Mouse (Mus musculus): ENCODE measurements at regions not wholly inside any gene's neighbourhood (a gene's known extent, or its start where the extent isn't known, plus 50 kb on each side); places are given as distances from the start of the nearest gene placed in this dataset.

GRCm38 (mm10) chr12:106853711-106854240, 634.7 kb upstream of the 3110018I06Rik start:
- no peak for DNase-seq (ENCODE audit: low spot score in 2 of 2)

GRCm38 (mm10) chr12:106855520-106855919, 632.9 kb upstream of the 3110018I06Rik start:
- DNase-seq (ENCODE audit: low spot score in 2 of 2), result no peak

GRCm38 (mm10) chr12:106861638-106862037, 626.8 kb upstream of the 3110018I06Rik start:
- no peak for DNase-seq (ENCODE audit: low spot score in 2 of 2)

- no peak for DNase-seq (ENCODE audit: low spot score in 2 of 2)
Measured at GRCm38 (mm10) chr12:106864076-106864475, 624.4 kb upstream of the 3110018I06Rik start.

GRCm38 (mm10) chr12:106868036-106868435, 620.4 kb upstream of the 3110018I06Rik start:
- no peak for DNase-seq (ENCODE audit: low spot score in 2 of 2)

DNA sequence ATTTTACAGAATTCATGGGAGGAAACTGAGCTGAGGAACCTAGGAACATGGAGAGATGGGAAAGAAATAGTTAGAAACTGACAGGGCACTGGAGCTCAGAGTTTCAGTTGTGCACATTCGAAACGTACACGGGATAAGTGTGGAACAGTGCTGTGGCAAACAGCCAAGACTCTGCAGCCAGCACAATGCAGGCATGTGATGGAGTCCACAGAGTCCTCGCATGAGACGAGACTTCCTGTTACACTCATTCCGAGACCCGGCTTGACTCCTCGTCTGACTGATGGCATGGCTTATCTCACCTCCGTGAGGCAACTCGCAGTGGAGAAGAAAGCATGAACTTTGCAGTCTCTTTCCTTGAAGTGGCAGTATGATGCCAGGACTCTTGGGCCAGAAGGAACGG, 617.0 kb upstream of the 3110018I06Rik start:
- DNase-seq (ENCODE audit: low spot score in 2 of 2), result no peak

GRCm38 (mm10) chr12:106872966-106873730, 615.3 kb upstream of the 3110018I06Rik start:
- DNase-seq (ENCODE audit: low spot score in 2 of 2), result no peak

DNA sequence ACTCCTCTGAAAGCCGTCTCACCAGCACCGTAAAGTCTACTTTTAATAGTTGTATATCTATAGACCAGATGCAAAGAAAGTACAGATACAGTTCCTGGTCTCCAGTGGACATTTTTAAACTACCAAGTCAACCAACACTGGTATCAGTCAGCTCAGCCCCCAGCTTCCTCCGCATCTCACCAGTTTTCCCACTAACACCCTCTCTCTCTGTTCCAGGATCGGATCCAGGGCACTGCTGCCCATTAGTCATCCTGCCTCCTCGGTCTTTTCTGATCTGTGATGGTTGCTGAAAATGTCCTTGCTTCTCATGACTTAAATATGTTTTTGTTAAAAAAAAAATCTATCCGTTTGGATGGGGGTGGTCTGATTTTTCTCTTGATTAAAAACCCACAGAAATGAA, 598.1 kb upstream of the 3110018I06Rik start:
- DNase-seq (ENCODE audit: low spot score in 2 of 2), result no peak

- no peak for DNase-seq (ENCODE audit: low spot score in 2 of 2)
Measured at GRCm38 (mm10) chr12:106894061-106894460, 594.4 kb upstream of the 3110018I06Rik start.

- no peak for DNase-seq (ENCODE audit: low spot score in 2 of 2)
Measured at GRCm38 (mm10) chr12:106904202-106904601, 584.2 kb upstream of the 3110018I06Rik start.

DNA sequence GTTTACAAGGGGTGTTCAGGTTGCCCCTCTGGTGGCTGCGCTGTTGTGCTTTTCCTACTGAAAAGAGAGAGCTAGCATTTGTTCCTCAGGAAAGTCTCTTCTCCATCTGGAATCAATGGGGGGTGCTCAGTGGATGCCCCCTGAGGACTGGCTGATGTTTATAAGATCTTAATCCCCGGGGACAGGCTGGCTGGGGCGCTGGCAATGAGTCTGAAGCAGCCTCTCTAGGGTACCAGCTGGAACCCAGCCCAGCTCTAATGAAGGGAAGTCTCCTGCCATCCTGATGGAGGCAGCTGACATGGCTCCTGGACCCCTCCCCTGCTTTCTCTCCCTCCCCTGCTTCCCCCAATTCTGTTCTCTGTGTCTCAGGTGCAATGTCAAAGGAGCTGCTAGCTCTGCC, 575.6 kb upstream of the 3110018I06Rik start:
- DNase-seq (ENCODE audit: low spot score in 2 of 2), result no peak

GRCm38 (mm10) chr12:106922571-106922991, 565.9 kb upstream of the 3110018I06Rik start:
- DNase-seq (ENCODE audit: low spot score in 2 of 2), result no peak

- no peak for DNase-seq (ENCODE audit: low spot score in 2 of 2)
Measured at GRCm38 (mm10) chr12:106928389-106928788, 560.0 kb upstream of the 3110018I06Rik start.

- DNase-seq (ENCODE audit: low spot score in 2 of 2), result no peak
Measured at GRCm38 (mm10) chr12:106929161-106929560, 559.3 kb upstream of the 3110018I06Rik start.

- no peak for DNase-seq (ENCODE audit: low spot score in 2 of 2)
Measured at GRCm38 (mm10) chr12:106931591-106931990, 556.8 kb upstream of the 3110018I06Rik start.

- DNase-seq (ENCODE audit: low spot score in 2 of 2), result no peak
Measured at GRCm38 (mm10) chr12:106939381-106939780, 549.1 kb upstream of the 3110018I06Rik start.

- DNase-seq (ENCODE audit: low spot score in 2 of 2), result no peak
Measured at GRCm38 (mm10) chr12:106943874-106944273, 544.6 kb upstream of the 3110018I06Rik start.

DNA sequence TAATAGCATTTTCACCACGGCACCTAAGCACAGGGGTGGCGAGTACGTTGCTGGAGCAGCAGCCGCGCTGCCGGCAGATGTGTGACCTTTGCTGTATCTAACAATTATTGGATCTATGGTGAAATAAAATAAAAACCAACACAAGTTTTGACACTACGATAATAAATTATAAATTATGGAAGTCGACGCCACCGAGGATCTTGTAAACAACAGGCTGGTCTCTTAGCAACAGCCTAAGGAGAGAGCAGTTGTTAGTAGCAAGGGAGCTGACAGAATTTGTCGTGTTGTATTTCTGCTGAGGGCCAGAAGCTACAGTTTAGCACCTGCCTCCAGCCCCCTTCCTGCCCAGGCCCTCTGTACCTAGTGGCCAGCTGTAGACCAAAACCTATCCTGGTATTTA, 535.8 kb upstream of the 3110018I06Rik start:
- no peak for DNase-seq (ENCODE audit: low spot score in 2 of 2)

- peak; percentile 22 to 52 for DNase-seq (ENCODE audit: low spot score in 2 of 2)
Measured at GRCm38 (mm10) chr12:106955778-106956177, 532.7 kb upstream of the 3110018I06Rik start.

GRCm38 (mm10) chr12:106956266-106956665, 532.2 kb upstream of the 3110018I06Rik start:
- DNase-seq (ENCODE audit: low spot score in 2 of 2), result no peak

GRCm38 (mm10) chr12:106961991-106962390, 526.4 kb upstream of the 3110018I06Rik start:
- no peak for DNase-seq (ENCODE audit: low spot score in 2 of 2)

- no peak for DNase-seq (ENCODE audit: low spot score in 2 of 2)
Measured at GRCm38 (mm10) chr12:106963762-106964161, 524.7 kb upstream of the 3110018I06Rik start.

DNA sequence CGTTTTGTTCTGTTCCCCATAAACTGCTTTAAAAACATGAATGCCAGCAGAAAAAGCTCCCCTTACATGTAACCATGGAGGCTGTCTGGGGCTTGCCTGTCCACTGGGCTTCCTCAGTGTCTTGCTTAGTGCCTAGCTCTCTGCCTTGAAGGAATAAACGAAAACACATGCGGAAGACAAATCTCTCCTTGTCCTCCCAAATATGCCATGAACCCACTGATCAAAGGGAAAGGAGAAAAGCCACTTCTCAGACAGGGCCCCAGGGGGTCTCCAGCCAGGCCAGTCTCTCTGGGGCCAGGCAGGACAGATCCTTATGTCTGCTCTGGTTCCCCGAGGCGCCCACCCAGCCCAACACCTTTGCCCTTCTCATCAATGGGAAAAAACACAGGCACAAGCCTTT, 518.6 kb upstream of the 3110018I06Rik start:
- no peak for DNase-seq (ENCODE audit: low spot score in 2 of 2)

Data from adrenal gland, adult 18-20 months (tissue).